Mouse (Mus musculus): ENCODE results near the gene Exosc10. TPM values are rescaled to one million over a fixed set of nuclear protein-coding genes. Genes with fewer than 3 reads are reported as not detected.

Gene Exosc10
- polyA plus RNA-seq, 1 experiment from 2014 or later = 80.1 TPM

GRCm38 (mm10) chr4:148530778-148531177 is 27.5 kb upstream of the Exosc10 start:
- Histone ChIP-seq H3K4me3 (no peak overlapping the region), H3K36me3 (peaks cover 94% of the 10 kb centered on the region), H3K27me3 (no peaks in the 10 kb centered on the region), H3K9me3 (no peaks in the 10 kb centered on the region), H3K9ac (no peak overlapping the region), H3K4me2 (no peak overlapping the region), H3K4me1 (replicated peaks) (no peaks in the 10 kb centered on the region), H3K27ac (replicated peaks) (no peak overlapping the region)
- WGBS = 91% methylated on average over 6 of the region's 6 CpGs
- ATAC-seq (ENCODE audit: low read depth) = no peak

- H3K9me3 ChIP-seq = no peaks in the 10 kb centered on the region
- WGBS = 65% methylated on average over 4 of the region's 4 CpGs
Measured at GRCm38 (mm10) chr4:148531341-148531740, 26.9 kb upstream of the Exosc10 start.

GRCm38 (mm10) chr4:148532516-148532915 is 25.7 kb upstream of the Exosc10 start:
- 95% methylated on average over 3 of the region's 3 CpGs for WGBS
- Histone ChIP-seq H3K4me3 (no peak overlapping the region), H3K4me1 (replicated peaks) (no peaks in the 10 kb centered on the region), H3K9ac (no peak overlapping the region), H3K36me3 (peaks cover 94% of the 10 kb centered on the region), H3K9me3 (no peaks in the 10 kb centered on the region), H3K27ac (replicated peaks) (no peak overlapping the region), H3K27me3 (no peaks in the 10 kb centered on the region), H3K4me2 (no peak overlapping the region)
- ATAC-seq (ENCODE audit: low read depth) = no peak

More at GRCm38 (mm10) chr4:148531341-148531740, 26.9 kb upstream of the Exosc10 start:
- Histone ChIP-seq H3K4me2 (no peak overlapping the region), H3K9ac (no peak overlapping the region), H3K27ac (replicated peaks) (no peak overlapping the region), H3K4me1 (replicated peaks) (no peaks in the 10 kb centered on the region), H3K27me3 (no peaks in the 10 kb centered on the region), H3K36me3 (peaks cover 94% of the 10 kb centered on the region), H3K4me3 (no peak overlapping the region)
- ATAC-seq (ENCODE audit: low read depth) = no peak

GRCm38 (mm10) chr4:148533613-148534328 is 24.5 kb upstream of the Exosc10 start:
- 85% methylated on average over 12 of the region's 12 CpGs for WGBS
- Histone ChIP-seq H3K9me3 (no peaks in the 10 kb centered on the region), H3K27ac (replicated peaks) (no peak overlapping the region), H3K27me3 (no peaks in the 10 kb centered on the region), H3K36me3 (peaks cover 97% of the 10 kb centered on the region), H3K4me3 (no peak overlapping the region), H3K4me1 (replicated peaks) (no peaks in the 10 kb centered on the region), H3K4me2 (no peak overlapping the region), H3K9ac (no peak overlapping the region)
- ATAC-seq (ENCODE audit: low read depth) = no peak

GRCm38 (mm10) chr4:148535876-148536275 is 22.4 kb upstream of the Exosc10 start:
- Histone ChIP-seq H3K27ac (replicated peaks) (no peak overlapping the region), H3K36me3 (peaks cover 100% of the 10 kb centered on the region), H3K4me2 (no peak overlapping the region), H3K4me3 (no peak overlapping the region), H3K27me3 (no peaks in the 10 kb centered on the region), H3K4me1 (replicated peaks) (no peaks in the 10 kb centered on the region), H3K9me3 (no peaks in the 10 kb centered on the region), H3K9ac (no peak overlapping the region)
- no peak for ATAC-seq (ENCODE audit: low read depth)
- WGBS = 91% methylated on average over 3 of the region's 3 CpGs

GRCm38 (mm10) chr4:148549106-148549505 is 9.1 kb upstream of the Exosc10 start:
- no peak for ATAC-seq (ENCODE audit: low read depth)
- no peaks in the 10 kb centered on the region for H3K27me3 ChIP-seq
- H3K4me3 ChIP-seq = no peak overlapping the region
- no peak overlapping the region for H3K4me2 ChIP-seq
- H3K9me3 ChIP-seq = no peaks in the 10 kb centered on the region
- WGBS = 87% methylated on average over 4 of the region's 4 CpGs
- H3K27ac ChIP-seq (replicated peaks) = no peak overlapping the region
- peaks cover 97% of the 10 kb centered on the region for H3K36me3 ChIP-seq
- no peaks in the 10 kb centered on the region for H3K4me1 ChIP-seq (replicated peaks)
- H3K9ac ChIP-seq = no peak overlapping the region

GRCm38 (mm10) chr4:148557766-148558165 is 463 bp upstream of the Exosc10 start:
- no peaks in the 10 kb centered on the region for H3K9me3 ChIP-seq
- ATAC-seq (ENCODE audit: low read depth) = peak; percentile 57
- H3K4me2 ChIP-seq = peak overlapping the region; percentile 71
- peak overlapping the region; percentile 96 for H3K27ac ChIP-seq (replicated peaks)
- H3K4me3 ChIP-seq = peak overlapping the region; percentile 75
- 38% methylated on average over 6 of the region's 6 CpGs for WGBS
- H3K4me1 ChIP-seq (replicated peaks) = peaks cover 12% of the 10 kb centered on the region
- H3K36me3 ChIP-seq = peaks cover 74% of the 10 kb centered on the region
- no peaks in the 10 kb centered on the region for H3K27me3 ChIP-seq
- peak overlapping the region; percentile 94 for H3K9ac ChIP-seq

- H3K27ac ChIP-seq (replicated peaks) = no peak overlapping the region
- peaks cover 78% of the 10 kb centered on the region for H3K36me3 ChIP-seq
- H3K4me1 ChIP-seq (replicated peaks) = peaks cover 11% of the 10 kb centered on the region
- no peak overlapping the region for H3K9ac ChIP-seq
- no peak overlapping the region for H3K4me2 ChIP-seq
- no peaks in the 10 kb centered on the region for H3K27me3 ChIP-seq
- no peak overlapping the region for H3K4me3 ChIP-seq
- H3K9me3 ChIP-seq = no peaks in the 10 kb centered on the region
- no peak for ATAC-seq (ENCODE audit: low read depth)
- WGBS = 94% methylated on average over 17 of the region's 17 CpGs
Measured at GRCm38 (mm10) chr4:148562676-148563075, 4.4 kb downstream of the Exosc10 start.

- WGBS = 94% methylated on average over 12 of the region's 12 CpGs
- no peak for ATAC-seq (ENCODE audit: low read depth)
Measured at GRCm38 (mm10) chr4:148563595-148563994, 5.4 kb downstream of the Exosc10 start.

GRCm38 (mm10) chr4:148570138-148570537 is 11.9 kb downstream of the Exosc10 start:
- Histone ChIP-seq H3K4me2 (no peak overlapping the region), H3K4me3 (no peak overlapping the region), H3K9ac (no peak overlapping the region), H3K36me3 (peaks cover 98% of the 10 kb centered on the region), H3K27ac (replicated peaks) (no peak overlapping the region), H3K4me1 (replicated peaks) (no peaks in the 10 kb centered on the region), H3K27me3 (no peaks in the 10 kb centered on the region), H3K9me3 (no peaks in the 10 kb centered on the region)
- WGBS = 87% methylated on average over 10 of the region's 10 CpGs
- ATAC-seq (ENCODE audit: low read depth) = no peak

More at GRCm38 (mm10) chr4:148563595-148563994, 5.4 kb downstream of the Exosc10 start:
- no peak overlapping the region for H3K9ac ChIP-seq
- H3K4me1 ChIP-seq (replicated peaks) = peaks cover 8% of the 10 kb centered on the region
- no peak overlapping the region for H3K4me3 ChIP-seq
- H3K36me3 ChIP-seq = peaks cover 88% of the 10 kb centered on the region
- H3K9me3 ChIP-seq = no peaks in the 10 kb centered on the region
- no peak overlapping the region for H3K27ac ChIP-seq (replicated peaks)
- H3K27me3 ChIP-seq = no peaks in the 10 kb centered on the region
- H3K4me2 ChIP-seq = no peak overlapping the region

- Histone ChIP-seq H3K36me3 (peaks cover 98% of the 10 kb centered on the region), H3K27me3 (no peaks in the 10 kb centered on the region), H3K9ac (no peak overlapping the region), H3K4me2 (no peak overlapping the region), H3K27ac (replicated peaks) (no peak overlapping the region), H3K9me3 (no peaks in the 10 kb centered on the region), H3K4me3 (no peak overlapping the region), H3K4me1 (replicated peaks) (no peaks in the 10 kb centered on the region)
- ATAC-seq (ENCODE audit: low read depth) = no peak
- WGBS = 93% methylated on average over 9 of the region's 9 CpGs
Measured at GRCm38 (mm10) chr4:148570693-148571295, 12.6 kb downstream of the Exosc10 start.

GRCm38 (mm10) chr4:148573222-148573621 is 15.0 kb downstream of the Exosc10 start:
- Histone ChIP-seq H3K4me1 (replicated peaks) (no peaks in the 10 kb centered on the region), H3K4me2 (no peak overlapping the region), H3K4me3 (no peak overlapping the region), H3K9ac (no peak overlapping the region), H3K9me3 (no peaks in the 10 kb centered on the region), H3K27ac (replicated peaks) (no peak overlapping the region), H3K27me3 (no peaks in the 10 kb centered on the region), H3K36me3 (peaks cover 98% of the 10 kb centered on the region)
- ATAC-seq (ENCODE audit: low read depth) = no peak
- WGBS = 93% methylated on average over 7 of the region's 7 CpGs

Measured in neural tube, embryonic 13.5 days (tissue).